Mouse (Mus musculus) CH12.LX (cell line): Measurements from ENCODE around the gene Cnn2.

Experiments used
- CTCF ChIP-seq, 2 experiments: IDR thresholded peaks in 1 of 2; conservative IDR thresholded peaks in 1 of 2; 2 replicates each; pipeline ENCODE4 v1.5.1; 2011 to 2012; ENCODE audit warnings: low read depth in 2 of 2, low read length in 2 of 2, improper control_type of control experiment in 1 of 2, inconsistent platforms in 1 of 2, mild to moderate bottlenecking in 1 of 2, moderate library complexity in 1 of 2
- E2F4 ChIP-seq: IDR thresholded peaks from 2 replicates; pipeline ENCODE4 v1.6.1; 2011; ENCODE audit warnings: low read depth, low read length, improper control_type of control experiment; ENCODE audit not compliant: insufficient replicate concordance
- EP300 ChIP-seq: IDR thresholded peaks from 2 replicates; pipeline ENCODE4 v1.6.1; 2011; ENCODE audit warnings: low read length, improper control_type of control experiment
- JUND ChIP-seq: conservative IDR thresholded peaks from 2 replicates; pipeline ENCODE4 v1.6.1; 2011; ENCODE audit warnings: low read depth, low read length, improper control_type of control experiment
- MAFK ChIP-seq: IDR thresholded peaks from 2 replicates; pipeline ENCODE4 v1.6.1; 2011; ENCODE audit warnings: low read length, improper control_type of control experiment; ENCODE audit not compliant: insufficient replicate concordance
- MAX ChIP-seq: IDR thresholded peaks from 2 replicates; pipeline ENCODE4 v1.6.1; 2011; ENCODE audit warnings: low read length, improper control_type of control experiment
- MYC ChIP-seq: IDR thresholded peaks from 2 replicates; pipeline ENCODE4 v1.6.1; 2011; ENCODE audit warnings: low read depth, mild to moderate bottlenecking, improper control_type of control experiment, low read length
- NELFE ChIP-seq: IDR thresholded peaks from 2 replicates; pipeline ENCODE4 v1.6.1; 2011; ENCODE audit warnings: low read depth, low read length, improper control_type of control experiment
- POLR2A ChIP-seq: IDR thresholded peaks from 2 replicates; pipeline ENCODE4 v1.6.1; 2011; ENCODE audit warnings: low read depth, mild to moderate bottlenecking, improper control_type of control experiment, low read length
- SIN3A ChIP-seq: IDR thresholded peaks from 2 replicates; pipeline ENCODE4 v1.6.1; 2012; ENCODE audit warnings: low read length, improper control_type of control experiment, inconsistent platforms
- USF1 ChIP-seq: IDR thresholded peaks from 2 replicates; pipeline ENCODE4 v1.6.1; 2014; ENCODE audit warnings: low read depth, mild to moderate bottlenecking, inconsistent platforms, low read length, improper control_type of control experiment
- ZKSCAN1 ChIP-seq: IDR thresholded peaks from 2 replicates; pipeline ENCODE4 v1.6.1; 2012; ENCODE audit warnings: low read depth, inconsistent platforms, low read length, improper control_type of control experiment, borderline replicate concordance
- ZMIZ1 ChIP-seq: IDR thresholded peaks from 2 replicates; pipeline ENCODE4 v1.6.1; 2012; ENCODE audit warnings: low read depth, mild to moderate bottlenecking, inconsistent platforms, low read length, improper control_type of control experiment

GRCm38 (mm10) chr10:80020191-80020590 lies 31.8 kb downstream of the Cnn2 start:
- TF ChIP-seq CTCF (conservative IDR thresholded peaks at IDR 0.05 in 1 of 2, IDR thresholded peaks at IDR 0.05 in 1 of 2; ENCODE audit: low read depth in 2 of 2, low read length in 2 of 2) (no peak), ZKSCAN1 (no peak), JUND (no peak), MAFK (no peak), E2F4 (no peak), USF1 (no peak), EP300 (no peak), MAX (no peak), POLR2A (no peak), MYC (no peak), NELFE (no peak), SIN3A (no peak), ZMIZ1 (no peak)
